Mouse (Mus musculus): ENCODE data around the gene Adora1. TPM values are rescaled to one million over a fixed set of nuclear protein-coding genes. Genes with fewer than 3 reads are reported as not detected.

Adora1 gene
- polyA plus RNA-seq, 1 experiment from 2014 or later, result 0.25 TPM

- no peaks in the 10 kb centered on the region for H3K27me3 ChIP-seq (ENCODE audit: control insufficient read depth, insufficient read depth, low read length)
- peak; percentile 30; the same call in 1 of the 2 replicates for ATAC-seq (ENCODE audit: low FRiP score)
- no peak overlapping the region for H3K4me3 ChIP-seq (ENCODE audit: low read depth, low read length)
- H3K4me2 ChIP-seq (replicated peaks; ENCODE audit: low read depth, low read length), result no peak overlapping the region
- H3K27ac ChIP-seq (ENCODE audit: low read depth, low read length), result no peak overlapping the region
- no peak overlapping the region for H3K9ac ChIP-seq (ENCODE audit: low read depth, low read length)
- DNase-seq (ENCODE audit: low spot score), result peak; percentile 46
- no peaks in the 10 kb centered on the region for H3K9me3 ChIP-seq (ENCODE audit: control insufficient read depth, low read length)
- H3K4me1 ChIP-seq (replicated peaks; ENCODE audit: control insufficient read depth, insufficient read depth, low read length), result 0 out of 2 replicates have a peak, but pooled peaks cover 6% of the 10 kb centered on the region
- no peaks in the 10 kb centered on the region for H3K36me3 ChIP-seq (ENCODE audit: control insufficient read depth, insufficient read depth, low read length)
- 31% methylated on average over 11 of the region's 11 CpGs for WGBS
These were observed 19.2 kb downstream of the Adora1 start for GRCm38 (mm10) chr1:134215751-134216628.

- no peak overlapping the region for H3K4me2 ChIP-seq (replicated peaks; ENCODE audit: low read depth, low read length)
- H3K27ac ChIP-seq (ENCODE audit: low read depth, low read length), result no peak overlapping the region
- H3K4me3 ChIP-seq (ENCODE audit: low read depth, low read length), result no peak overlapping the region
- no peak overlapping the region for H3K9ac ChIP-seq (ENCODE audit: low read depth, low read length)
- 0 out of 2 replicates have a peak, but pooled peaks cover 6% of the 10 kb centered on the region for H3K4me1 ChIP-seq (replicated peaks; ENCODE audit: control insufficient read depth, insufficient read depth, low read length)
- no peaks in the 10 kb centered on the region for H3K27me3 ChIP-seq (ENCODE audit: control insufficient read depth, insufficient read depth, low read length)
- H3K9me3 ChIP-seq (ENCODE audit: control insufficient read depth, low read length), result no peaks in the 10 kb centered on the region
- DNase-seq (ENCODE audit: low spot score) (no peak), ATAC-seq (ENCODE audit: low FRiP score) (no peak)
- WGBS, result 57% methylated on average over 7 of the region's 7 CpGs
- H3K36me3 ChIP-seq (ENCODE audit: control insufficient read depth, insufficient read depth, low read length), result no peaks in the 10 kb centered on the region
These were observed 20.2 kb downstream of the Adora1 start for GRCm38 (mm10) chr1:134215059-134215458.

DNA sequence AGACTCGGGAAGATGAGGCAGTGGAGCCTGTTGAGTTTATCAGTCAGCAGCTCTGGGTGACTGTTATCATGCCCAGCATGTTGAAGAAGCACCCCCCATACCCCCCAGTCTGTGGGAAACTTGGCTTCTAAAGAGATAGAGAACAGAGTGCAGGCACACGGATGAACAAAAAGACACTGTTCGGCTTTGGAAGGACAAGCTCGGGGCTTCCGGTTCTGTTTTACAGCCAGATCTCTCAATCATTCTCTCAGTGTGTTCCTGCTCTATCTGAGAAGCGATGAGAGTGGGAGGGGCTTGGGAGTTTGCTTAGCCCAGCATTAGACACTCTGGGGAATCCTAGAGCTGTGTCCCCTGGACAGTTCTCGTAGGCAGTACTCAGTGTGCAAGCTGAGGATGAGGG is 21.8 kb downstream of the Adora1 start:
- 74% methylated on average over 7 of the region's 7 CpGs for WGBS
- Histone ChIP-seq H3K27me3 (ENCODE audit: control insufficient read depth, insufficient read depth, low read length) (no peaks in the 10 kb centered on the region), H3K9me3 (ENCODE audit: control insufficient read depth, low read length) (no peaks in the 10 kb centered on the region), H3K4me3 (ENCODE audit: low read depth, low read length) (no peak overlapping the region), H3K36me3 (ENCODE audit: control insufficient read depth, insufficient read depth, low read length) (no peaks in the 10 kb centered on the region), H3K4me2 (replicated peaks; ENCODE audit: low read depth, low read length) (no peak overlapping the region), H3K9ac (ENCODE audit: low read depth, low read length) (no peak overlapping the region), H3K4me1 (replicated peaks; ENCODE audit: control insufficient read depth, insufficient read depth, low read length) (0 out of 2 replicates have a peak, but pooled peaks cover 6% of the 10 kb centered on the region), H3K27ac (ENCODE audit: low read depth, low read length) (no peak overlapping the region)
- no peak for DNase-seq (ENCODE audit: low spot score)
- ATAC-seq (ENCODE audit: low FRiP score), result no peak

DNA sequence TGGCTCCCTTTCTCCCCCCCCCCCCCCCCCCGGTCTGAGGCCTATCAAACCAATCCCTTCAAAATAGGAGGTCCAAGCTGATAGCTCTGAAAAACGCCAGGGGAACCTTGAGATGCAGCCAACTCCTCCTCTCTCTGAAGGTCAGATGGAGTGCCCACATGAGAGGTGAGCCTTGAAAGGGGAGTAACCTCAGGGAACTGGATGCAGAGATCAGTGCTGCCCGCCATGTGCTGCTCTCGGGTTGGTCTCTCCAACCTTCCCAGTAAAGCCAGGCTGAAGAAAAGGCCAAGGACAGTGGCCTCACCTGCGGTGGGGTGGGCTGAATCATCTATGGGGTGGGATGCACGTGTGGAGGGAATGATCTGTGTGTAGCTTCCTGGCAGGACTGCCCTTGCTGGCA is 22.9 kb downstream of the Adora1 start:
- no peaks in the 10 kb centered on the region for H3K27me3 ChIP-seq (ENCODE audit: control insufficient read depth, insufficient read depth, low read length)
- H3K36me3 ChIP-seq (ENCODE audit: control insufficient read depth, insufficient read depth, low read length), result no peaks in the 10 kb centered on the region
- H3K9me3 ChIP-seq (ENCODE audit: control insufficient read depth, low read length), result no peaks in the 10 kb centered on the region
- no peak overlapping the region for H3K4me3 ChIP-seq (ENCODE audit: low read depth, low read length)
- ATAC-seq (ENCODE audit: low FRiP score), result no peak
- 0 out of 2 replicates have a peak, but pooled peaks cover 6% of the 10 kb centered on the region for H3K4me1 ChIP-seq (replicated peaks; ENCODE audit: control insufficient read depth, insufficient read depth, low read length)
- DNase-seq (ENCODE audit: low spot score), result no peak
- H3K4me2 ChIP-seq (replicated peaks; ENCODE audit: low read depth, low read length), result no peak overlapping the region
- no peak overlapping the region for H3K27ac ChIP-seq (ENCODE audit: low read depth, low read length)
- 80% methylated on average over 5 of the region's 6 CpGs for WGBS
- no peak overlapping the region for H3K9ac ChIP-seq (ENCODE audit: low read depth, low read length)

GRCm38 (mm10) chr1:134211631-134212030 is 23.6 kb downstream of the Adora1 start:
- no peak overlapping the region for H3K9ac ChIP-seq (ENCODE audit: low read depth, low read length)
- 0 out of 2 replicates have a peak, but pooled peaks cover 6% of the 10 kb centered on the region for H3K4me1 ChIP-seq (replicated peaks; ENCODE audit: control insufficient read depth, insufficient read depth, low read length)
- H3K36me3 ChIP-seq (ENCODE audit: control insufficient read depth, insufficient read depth, low read length), result no peaks in the 10 kb centered on the region
- no peak for ATAC-seq (ENCODE audit: low FRiP score)
- H3K27ac ChIP-seq (ENCODE audit: low read depth, low read length), result no peak overlapping the region
- WGBS, result 21% methylated on average over 2 of the region's 2 CpGs
- H3K27me3 ChIP-seq (ENCODE audit: control insufficient read depth, insufficient read depth, low read length), result no peaks in the 10 kb centered on the region
- no peak overlapping the region for H3K4me2 ChIP-seq (replicated peaks; ENCODE audit: low read depth, low read length)
- H3K4me3 ChIP-seq (ENCODE audit: low read depth, low read length), result no peak overlapping the region
- no peak for DNase-seq (ENCODE audit: low spot score)
- no peaks in the 10 kb centered on the region for H3K9me3 ChIP-seq (ENCODE audit: control insufficient read depth, low read length)

DNA sequence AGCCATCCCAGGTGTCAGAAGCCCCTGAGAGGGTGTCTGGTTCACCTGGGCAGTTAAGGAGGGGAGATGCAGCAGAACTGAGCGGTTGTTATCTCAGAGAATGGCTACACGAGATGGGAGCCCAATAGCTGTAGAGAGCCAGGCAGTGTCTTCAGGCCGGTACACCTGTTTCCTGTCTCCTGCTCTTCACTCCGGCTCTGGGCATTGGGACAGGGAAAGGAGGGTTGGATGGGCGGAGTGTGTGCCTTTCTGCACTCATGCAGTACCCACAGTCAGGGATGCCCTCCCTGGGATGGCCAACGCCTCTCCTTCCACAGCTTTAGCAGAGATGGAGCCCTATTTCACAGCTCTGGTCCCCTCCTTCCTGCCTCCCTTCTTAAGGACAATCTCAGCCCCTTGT is 24.2 kb downstream of the Adora1 start:
- WGBS, result 62% methylated on average over 6 of the region's 6 CpGs

GRCm38 (mm10) chr1:134210179-134210755 is 25.0 kb downstream of the Adora1 start:
- ATAC-seq (ENCODE audit: low FRiP score) (no peak), DNase-seq (ENCODE audit: low spot score) (no peak)
- no peak overlapping the region for H3K4me3 ChIP-seq (ENCODE audit: low read depth, low read length)
- H3K9ac ChIP-seq (ENCODE audit: low read depth, low read length), result no peak overlapping the region
- 55% methylated on average over 6 of the region's 6 CpGs for WGBS
- H3K27ac ChIP-seq (ENCODE audit: low read depth, low read length), result no peak overlapping the region
- H3K36me3 ChIP-seq (ENCODE audit: control insufficient read depth, insufficient read depth, low read length), result no peaks in the 10 kb centered on the region
- no peaks in the 10 kb centered on the region for H3K27me3 ChIP-seq (ENCODE audit: control insufficient read depth, insufficient read depth, low read length)
- no peaks in the 10 kb centered on the region for H3K9me3 ChIP-seq (ENCODE audit: control insufficient read depth, low read length)
- H3K4me2 ChIP-seq (replicated peaks; ENCODE audit: low read depth, low read length), result no peak overlapping the region
- H3K4me1 ChIP-seq (replicated peaks; ENCODE audit: control insufficient read depth, insufficient read depth, low read length), result 0 out of 2 replicates have a peak, but pooled peaks cover 3% of the 10 kb centered on the region

More for the DNA sequence above, 24.2 kb downstream of the Adora1 start:
- Histone ChIP-seq H3K27ac (ENCODE audit: low read depth, low read length) (no peak overlapping the region), H3K4me3 (ENCODE audit: low read depth, low read length) (no peak overlapping the region), H3K27me3 (ENCODE audit: control insufficient read depth, insufficient read depth, low read length) (no peaks in the 10 kb centered on the region), H3K36me3 (ENCODE audit: control insufficient read depth, insufficient read depth, low read length) (no peaks in the 10 kb centered on the region), H3K9me3 (ENCODE audit: control insufficient read depth, low read length) (no peaks in the 10 kb centered on the region), H3K4me2 (replicated peaks; ENCODE audit: low read depth, low read length) (no peak overlapping the region), H3K9ac (ENCODE audit: low read depth, low read length) (no peak overlapping the region), H3K4me1 (replicated peaks; ENCODE audit: control insufficient read depth, insufficient read depth, low read length) (0 out of 2 replicates have a peak, but pooled peaks cover 6% of the 10 kb centered on the region)
- ATAC-seq (ENCODE audit: low FRiP score), result no peak
- DNase-seq (ENCODE audit: low spot score), result no peak

DNA sequence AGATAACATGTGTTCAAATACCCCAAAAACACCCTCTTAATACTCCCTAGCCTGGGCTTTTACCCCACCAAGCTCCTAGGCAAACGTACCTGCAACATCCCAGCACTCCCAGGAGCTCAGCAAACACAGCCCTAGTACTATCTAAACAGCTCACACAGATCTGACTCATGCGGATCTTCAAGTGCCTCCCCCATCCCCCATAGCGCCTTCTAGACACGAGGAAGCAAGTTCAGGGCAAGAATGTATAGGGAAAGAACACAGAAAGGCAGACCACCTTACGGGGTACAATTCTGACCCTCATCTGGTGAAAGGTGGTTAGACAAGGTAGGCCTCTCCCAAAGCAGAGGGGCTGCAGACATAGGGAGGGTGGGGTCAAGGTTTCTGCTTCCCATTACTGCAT is 29.1 kb downstream of the Adora1 start:
- Histone ChIP-seq H3K9me3 (ENCODE audit: control insufficient read depth, low read length) (no peaks in the 10 kb centered on the region), H3K4me2 (replicated peaks; ENCODE audit: low read depth, low read length) (no peak overlapping the region), H3K4me1 (replicated peaks; ENCODE audit: control insufficient read depth, insufficient read depth, low read length) (no peaks in the 10 kb centered on the region), H3K36me3 (ENCODE audit: control insufficient read depth, insufficient read depth, low read length) (no peaks in the 10 kb centered on the region), H3K4me3 (ENCODE audit: low read depth, low read length) (no peak overlapping the region), H3K9ac (ENCODE audit: low read depth, low read length) (no peak overlapping the region), H3K27ac (ENCODE audit: low read depth, low read length) (no peak overlapping the region), H3K27me3 (ENCODE audit: control insufficient read depth, insufficient read depth, low read length) (no peaks in the 10 kb centered on the region)
- no peak for DNase-seq (ENCODE audit: low spot score)
- WGBS, result 51% methylated on average over 5 of the region's 5 CpGs
- no peak for ATAC-seq (ENCODE audit: low FRiP score)
